Mouse (Mus musculus) forebrain, postnatal 0 days (tissue): ENCODE measurements around the gene Akap6. TPM values are rescaled to one million over a fixed set of nuclear protein-coding genes. Genes with fewer than 3 reads are reported as not detected.
A peak's percentile ranks its signal among the peaks of the same experiment; 100 is the strongest.

Source experiments
- ATAC-seq: fragments of 200-750 bp; cut with Nextera tagmentation; 2 replicates; pipeline ENCODE4 v1.8.0; 2017; ENCODE audit warnings: mild to moderate bottlenecking, moderate library complexity
- DNase-seq: peaks from one replicate; pipeline ENCODE4 v3.0.0-alpha.2; 2015
- H3K27ac ChIP-seq: fragments of 300-500 bp; sonication (generic); 2 replicates; pipeline ENCODE4 v1.5.1; 2014; ENCODE audit warnings: low read depth, mild to moderate bottlenecking, antibody characterized with exemption, low read length, moderate library complexity, mixed read lengths
- H3K27me3 ChIP-seq: fragments of 300-500 bp; sonication (generic); 2 replicates; pipeline ENCODE4 v1.6.1; 2014; ENCODE audit warnings: mild to moderate bottlenecking, low read length, mixed read lengths; ENCODE audit not compliant: insufficient read depth
- H3K36me3 ChIP-seq: fragments of 300-500 bp; sonication (generic); 2 replicates; pipeline ENCODE4 v1.6.1; 2014; ENCODE audit warnings: mild to moderate bottlenecking, moderate library complexity; ENCODE audit not compliant: insufficient read depth
- H3K4me1 ChIP-seq: fragments of 300-500 bp; sonication (generic); 2 replicates; pipeline ENCODE4 v1.6.1; 2014; ENCODE audit warnings: antibody characterized with exemption; ENCODE audit not compliant: insufficient read depth
- H3K4me2 ChIP-seq: fragments of 300-500 bp; sonication (generic); 2 replicates; pipeline ENCODE4 v1.6.1; 2014; ENCODE audit warnings: low read depth, mild to moderate bottlenecking, moderate library complexity
- H3K4me3 ChIP-seq: fragments of 300-500 bp; sonication (generic); 2 replicates; pipeline ENCODE4 v1.5.1; 2014; ENCODE audit warnings: low read depth, low read length, mixed read lengths
- H3K9ac ChIP-seq: fragments of 300-500 bp; sonication (generic); 2 replicates; pipeline ENCODE4 v1.6.1; 2014; ENCODE audit warnings: mild to moderate bottlenecking
- H3K9me3 ChIP-seq: fragments of 300-500 bp; sonication (generic); 2 replicates; pipeline ENCODE4 v1.6.1; 2016; ENCODE audit warnings: low read length
- CTCF ChIP-seq: sonication (generic); IDR thresholded peaks from 2 replicates; pipeline ENCODE4 v1.5.1; 2016; ENCODE audit warnings: antibody characterized with exemption, control low read depth, low read depth
- WGBS: fragments of 180-500 bp; shearing (Covaris S2); extraction: QIAGEN DNeasy Blood & Tissue Kit; methylation state at CpG from one replicate; pipeline ENCODE4 v1.1.7; 2014; 5-methylcytosine and 5-hydroxymethylcytosine counted together
- polyA plus RNA-seq: library from polyadenylated mRNA; unstranded; fragments of >200 nt; fragmentation: Nextera tagmentation; extraction: Ambion mirVana; gene quantifications from 2 replicates; pipeline ENCODE4 v1.2.1, GENCODE M21; 2015
- total RNA-seq: library from RNA; depleted of rRNA; stranded (reverse); fragments of >200 nt; gene quantifications from 2 replicates; pipeline ENCODE4 v1.2.3, GENCODE M21; 2014

The Akap6 gene
- total and polyA plus RNA-seq, 2 experiments from 2014 or later = 14.4 to 68.9 TPM

GRCm38 (mm10) chr12:53063003-53063402 lies 363.8 kb downstream of the Akap6 start:
- no peak; the same call in 1 of the 2 replicates for ATAC-seq

GRCm38 (mm10) chr12:53064241-53064760 lies 365.1 kb downstream of the Akap6 start:
- Histone ChIP-seq H3K36me3 (no peaks in the 10 kb centered on the region), H3K27me3 (no peaks in the 10 kb centered on the region), H3K4me2 (no peak overlapping the region), H3K4me1 (peaks cover 5% of the 10 kb centered on the region; the same call in 1 of the 2 replicates), H3K4me3 (no peak overlapping the region), H3K9me3 (no peaks in the 10 kb centered on the region), H3K9ac (no peak overlapping the region), H3K27ac (no peak overlapping the region)
- WGBS = 30% methylated on average over 4 of the region's 4 CpGs
- ATAC-seq = peak; percentile 56
- DNase-seq = no peak
- TF ChIP-seq CTCF = no peak

More at GRCm38 (mm10) chr12:53063003-53063402, 363.8 kb downstream of the Akap6 start:
- Histone ChIP-seq H3K9ac (no peak overlapping the region), H3K9me3 (no peaks in the 10 kb centered on the region), H3K4me2 (no peak overlapping the region), H3K36me3 (no peaks in the 10 kb centered on the region), H3K4me1 (peaks cover 5% of the 10 kb centered on the region; the same call in 1 of the 2 replicates), H3K4me3 (no peak overlapping the region), H3K27me3 (no peaks in the 10 kb centered on the region), H3K27ac (no peak overlapping the region)
- TF ChIP-seq CTCF = no peak
- WGBS = 10% methylated on average over 9 of the region's 9 CpGs
- peak; percentile 44 for DNase-seq

GRCm38 (mm10) chr12:53065031-53065785 lies 366.0 kb downstream of the Akap6 start:
- Histone ChIP-seq H3K9ac (no peak overlapping the region), H3K36me3 (no peaks in the 10 kb centered on the region), H3K4me2 (no peak overlapping the region), H3K27me3 (no peaks in the 10 kb centered on the region), H3K27ac (no peak overlapping the region), H3K9me3 (no peaks in the 10 kb centered on the region), H3K4me3 (no peak overlapping the region), H3K4me1 (peaks cover 5% of the 10 kb centered on the region; the same call in 1 of the 2 replicates)
- DNase-seq (peak; percentile 25), ATAC-seq (no peak)
- 9% methylated on average over 11 of the region's 11 CpGs for whole genome bisulfite sequencing
- TF ChIP-seq CTCF = no peak

GRCm38 (mm10) chr12:53066321-53066720 lies 367.1 kb downstream of the Akap6 start:
- H3K9ac ChIP-seq = no peak overlapping the region
- H3K9me3 ChIP-seq = no peaks in the 10 kb centered on the region
- no peaks in the 10 kb centered on the region for H3K36me3 ChIP-seq
- no peak overlapping the region for H3K4me3 ChIP-seq
- peaks cover 5% of the 10 kb centered on the region; the same call in 1 of the 2 replicates for H3K4me1 ChIP-seq
- H3K27me3 ChIP-seq = no peaks in the 10 kb centered on the region
- TF ChIP-seq CTCF = no peak
- DNase-seq (no peak), ATAC-seq (no peak)
- H3K27ac ChIP-seq = no peak overlapping the region
- H3K4me2 ChIP-seq = no peak overlapping the region
- WGBS = 70% methylated on average over 9 of the region's 9 CpGs

- TF ChIP-seq CTCF = no peak
- no peaks in the 10 kb centered on the region for H3K4me1 ChIP-seq
- no peak overlapping the region for H3K4me3 ChIP-seq
- no peaks in the 10 kb centered on the region for H3K27me3 ChIP-seq
- H3K36me3 ChIP-seq = 0 out of 2 replicates have a peak, but pooled peaks cover 4% of the 10 kb centered on the region
- DNase-seq (no peak), ATAC-seq (no peak)
- H3K4me2 ChIP-seq = no peak overlapping the region
- WGBS = 61% methylated on average over 5 of the region's 5 CpGs
- no peak overlapping the region for H3K27ac ChIP-seq
- H3K9ac ChIP-seq = no peak overlapping the region
- H3K9me3 ChIP-seq = no peaks in the 10 kb centered on the region
Observed at GRCm38 (mm10) chr12:53070907-53071306, 371.7 kb downstream of the Akap6 start.

GRCm38 (mm10) chr12:53076595-53077400 lies 377.6 kb downstream of the Akap6 start:
- H3K9ac ChIP-seq = no peak overlapping the region
- no peak for TF ChIP-seq CTCF
- H3K27ac ChIP-seq = no peak overlapping the region
- no peaks in the 10 kb centered on the region for H3K4me1 ChIP-seq
- no peak overlapping the region for H3K4me3 ChIP-seq
- H3K27me3 ChIP-seq = no peaks in the 10 kb centered on the region
- no peak overlapping the region for H3K4me2 ChIP-seq
- 35% methylated on average over 3 of the region's 3 CpGs for WGBS
- DNase-seq (no peak), ATAC-seq (peak; percentile 53)
- H3K9me3 ChIP-seq = no peaks in the 10 kb centered on the region
- peaks cover 4% of the 10 kb centered on the region; the same call in 1 of the 2 replicates for H3K36me3 ChIP-seq
